Mouse (Mus musculus): Measurements from ENCODE around the gene Dll1. TPM values are rescaled to one million over a fixed set of nuclear protein-coding genes. Genes with fewer than 3 reads are reported as not detected.

The Dll1 gene
- polyA plus RNA-seq, 1 experiment from 2014 or later: 16.3 TPM

- ATAC-seq: no peak
- Histone ChIP-seq H3K4me1 (ENCODE audit: control insufficient read depth, insufficient read depth, low read depth, low read length) (no peaks in the 10 kb centered on the region), H3K9me3 (ENCODE audit: control insufficient read depth, low read length) (no peaks in the 10 kb centered on the region), H3K36me3 (ENCODE audit: control insufficient read depth, insufficient read depth, low read length) (no peaks in the 10 kb centered on the region), H3K4me2 (ENCODE audit: low read length) (no peak overlapping the region), H3K9ac (ENCODE audit: low read depth, low read length) (no peak overlapping the region), H3K27ac (ENCODE audit: low read depth, low read length) (no peak overlapping the region), H3K27me3 (replicated peaks; ENCODE audit: control insufficient read depth, insufficient read depth, low read length) (peaks cover 2% of the 10 kb centered on the region; the same call in 1 of the 2 replicates), H3K4me3 (ENCODE audit: low read length) (no peak overlapping the region)
- WGBS: 68% methylated on average over 10 of the region's 10 CpGs
Observed at GRCm38 (mm10) chr17:15352869-15353610, 23.6 kb downstream of the Dll1 start.

GRCm38 (mm10) chr17:15350152-15350551 lies 26.5 kb downstream of the Dll1 start:
- no peak overlapping the region for H3K9ac ChIP-seq (ENCODE audit: low read depth, low read length)
- no peaks in the 10 kb centered on the region for H3K36me3 ChIP-seq (ENCODE audit: control insufficient read depth, insufficient read depth, low read length)
- H3K27ac ChIP-seq (ENCODE audit: low read depth, low read length): no peak overlapping the region
- no peaks in the 10 kb centered on the region for H3K9me3 ChIP-seq (ENCODE audit: control insufficient read depth, low read length)
- no peak overlapping the region for H3K4me2 ChIP-seq (ENCODE audit: low read length)
- no peak overlapping the region for H3K4me3 ChIP-seq (ENCODE audit: low read length)
- WGBS: 81% methylated on average over 2 of the region's 2 CpGs
- no peaks in the 10 kb centered on the region for H3K4me1 ChIP-seq (ENCODE audit: control insufficient read depth, insufficient read depth, low read depth, low read length)
- no peak for ATAC-seq
- H3K27me3 ChIP-seq (replicated peaks; ENCODE audit: control insufficient read depth, insufficient read depth, low read length): peaks cover 2% of the 10 kb centered on the region; the same call in 1 of the 2 replicates

- WGBS: 24% methylated on average over 14 of the region's 14 CpGs
- peak; percentile 94 for ATAC-seq
- H3K9me3 ChIP-seq (ENCODE audit: control insufficient read depth, low read length): no peaks in the 10 kb centered on the region
- H3K36me3 ChIP-seq (ENCODE audit: control insufficient read depth, insufficient read depth, low read length): no peaks in the 10 kb centered on the region
- H3K4me3 ChIP-seq (ENCODE audit: low read length): no peak overlapping the region; the same call in 1 of the 2 replicates
- H3K27me3 ChIP-seq (replicated peaks; ENCODE audit: control insufficient read depth, insufficient read depth, low read length): no peaks in the 10 kb centered on the region
- no peak overlapping the region for H3K9ac ChIP-seq (ENCODE audit: low read depth, low read length)
- peak overlapping the region; percentile 42 for H3K4me2 ChIP-seq (ENCODE audit: low read length)
- 0 out of 2 replicates have a peak overlapping the region, but pooled peaks have one; percentile 6 for H3K27ac ChIP-seq (ENCODE audit: low read depth, low read length)
- peaks cover 10% of the 10 kb centered on the region for H3K4me1 ChIP-seq (ENCODE audit: control insufficient read depth, insufficient read depth, low read depth, low read length)
Observed at GRCm38 (mm10) chr17:15343071-15343822, 33.4 kb downstream of the Dll1 start.

GRCm38 (mm10) chr17:15337906-15338305 lies 38.8 kb downstream of the Dll1 start:
- WGBS: 94% methylated on average over 1 of the region's 1 CpGs
- H3K36me3 ChIP-seq (ENCODE audit: control insufficient read depth, insufficient read depth, low read length): no peaks in the 10 kb centered on the region
- no peak overlapping the region for H3K4me2 ChIP-seq (ENCODE audit: low read length)

GRCm38 (mm10) chr17:15329740-15330318 lies 46.8 kb downstream of the Dll1 start:
- no peak overlapping the region for H3K27ac ChIP-seq (ENCODE audit: low read depth, low read length)
- H3K36me3 ChIP-seq (ENCODE audit: control insufficient read depth, insufficient read depth, low read length): no peaks in the 10 kb centered on the region
- H3K9ac ChIP-seq (ENCODE audit: low read depth, low read length): no peak overlapping the region
- H3K4me2 ChIP-seq (ENCODE audit: low read length): no peak overlapping the region
- H3K4me1 ChIP-seq (ENCODE audit: control insufficient read depth, insufficient read depth, low read depth, low read length): no peaks in the 10 kb centered on the region
- no peak overlapping the region for H3K4me3 ChIP-seq (ENCODE audit: low read length)
- WGBS: 72% methylated on average over 10 of the region's 10 CpGs
- no peak for ATAC-seq
- no peaks in the 10 kb centered on the region for H3K9me3 ChIP-seq (ENCODE audit: control insufficient read depth, low read length)
- no peaks in the 10 kb centered on the region for H3K27me3 ChIP-seq (replicated peaks; ENCODE audit: control insufficient read depth, insufficient read depth, low read length)

More at GRCm38 (mm10) chr17:15337906-15338305, 38.8 kb downstream of the Dll1 start:
- Histone ChIP-seq H3K4me1 (ENCODE audit: control insufficient read depth, insufficient read depth, low read depth, low read length) (peaks cover 4% of the 10 kb centered on the region), H3K27me3 (replicated peaks; ENCODE audit: control insufficient read depth, insufficient read depth, low read length) (no peaks in the 10 kb centered on the region), H3K9ac (ENCODE audit: low read depth, low read length) (no peak overlapping the region), H3K4me3 (ENCODE audit: low read length) (no peak overlapping the region), H3K27ac (ENCODE audit: low read depth, low read length) (no peak overlapping the region), H3K9me3 (ENCODE audit: control insufficient read depth, low read length) (no peaks in the 10 kb centered on the region)
- ATAC-seq: no peak

- no peak overlapping the region for H3K9ac ChIP-seq (ENCODE audit: low read depth, low read length)
- no peaks in the 10 kb centered on the region for H3K36me3 ChIP-seq (ENCODE audit: control insufficient read depth, insufficient read depth, low read length)
- no peaks in the 10 kb centered on the region for H3K9me3 ChIP-seq (ENCODE audit: control insufficient read depth, low read length)
- H3K4me2 ChIP-seq (ENCODE audit: low read length): no peak overlapping the region
- 81% methylated on average over 5 of the region's 5 CpGs for WGBS
- no peaks in the 10 kb centered on the region; the same call in 1 of the 2 replicates for H3K4me1 ChIP-seq (ENCODE audit: control insufficient read depth, insufficient read depth, low read depth, low read length)
- H3K4me3 ChIP-seq (ENCODE audit: low read length): no peak overlapping the region
- H3K27me3 ChIP-seq (replicated peaks; ENCODE audit: control insufficient read depth, insufficient read depth, low read length): no peaks in the 10 kb centered on the region
- no peak for ATAC-seq
- no peak overlapping the region for H3K27ac ChIP-seq (ENCODE audit: low read depth, low read length)
Observed at GRCm38 (mm10) chr17:15327106-15327505, 49.6 kb downstream of the Dll1 start.

GRCm38 (mm10) chr17:15325976-15326842 lies 50.5 kb downstream of the Dll1 start:
- 79% methylated on average over 10 of the region's 10 CpGs for WGBS
- Histone ChIP-seq H3K27me3 (replicated peaks; ENCODE audit: control insufficient read depth, insufficient read depth, low read length) (no peaks in the 10 kb centered on the region), H3K4me1 (ENCODE audit: control insufficient read depth, insufficient read depth, low read depth, low read length) (no peaks in the 10 kb centered on the region; the same call in 1 of the 2 replicates), H3K27ac (ENCODE audit: low read depth, low read length) (no peak overlapping the region), H3K4me2 (ENCODE audit: low read length) (no peak overlapping the region), H3K4me3 (ENCODE audit: low read length) (no peak overlapping the region), H3K9me3 (ENCODE audit: control insufficient read depth, low read length) (no peaks in the 10 kb centered on the region), H3K36me3 (ENCODE audit: control insufficient read depth, insufficient read depth, low read length) (no peaks in the 10 kb centered on the region), H3K9ac (ENCODE audit: low read depth, low read length) (no peak overlapping the region)
- ATAC-seq: no peak

GRCm38 (mm10) chr17:15323191-15323834 lies 53.4 kb downstream of the Dll1 start:
- WGBS: 53% methylated on average over 9 of the region's 9 CpGs
- ATAC-seq: peak; percentile 86
- no peaks in the 10 kb centered on the region for H3K9me3 ChIP-seq (ENCODE audit: control insufficient read depth, low read length)

More at GRCm38 (mm10) chr17:15323191-15323834, 53.4 kb downstream of the Dll1 start:
- Histone ChIP-seq H3K36me3 (ENCODE audit: control insufficient read depth, insufficient read depth, low read length) (no peaks in the 10 kb centered on the region), H3K4me1 (ENCODE audit: control insufficient read depth, insufficient read depth, low read depth, low read length) (no peaks in the 10 kb centered on the region; the same call in 1 of the 2 replicates), H3K4me2 (ENCODE audit: low read length) (no peak overlapping the region), H3K9ac (ENCODE audit: low read depth, low read length) (no peak overlapping the region), H3K4me3 (ENCODE audit: low read length) (no peak overlapping the region), H3K27ac (ENCODE audit: low read depth, low read length) (no peak overlapping the region), H3K27me3 (replicated peaks; ENCODE audit: control insufficient read depth, insufficient read depth, low read length) (no peaks in the 10 kb centered on the region)
